Mouse (Mus musculus) heart, adult 18-20 months (tissue): Measurements from ENCODE around the gene Fam162a. TPM values are rescaled to one million over a fixed set of nuclear protein-coding genes. Genes with fewer than 3 reads are reported as not detected.
A peak's percentile ranks its signal among the peaks of the same experiment; 100 is the strongest.
"Not testable (repeated sequence)": the region's sequence is repeated elsewhere in the genome, so short reads cannot be mapped to it uniquely, and the experiment has no call there.

ENCODE experiments used
- DNase-seq, 2 experiments: peaks; one replicate each; pipeline ENCODE4 v3.0.0; 2021 to 2022; ENCODE audit warnings: mixed read lengths in 1 of 2
- total RNA-seq, 2 experiments: library from RNA; stranded (reverse); gene quantifications; 2 replicates each; pipeline ENCODE4 v1.2.3; 2021

The Fam162a gene
- total RNA-seq, 2 experiments from 2014 or later: 252 to 253 TPM

GRCm38 (mm10) chr16:36062534-36062933, 8.9 kb downstream of the Fam162a start:
- not testable (repeated sequence) for DNase-seq

DNA sequence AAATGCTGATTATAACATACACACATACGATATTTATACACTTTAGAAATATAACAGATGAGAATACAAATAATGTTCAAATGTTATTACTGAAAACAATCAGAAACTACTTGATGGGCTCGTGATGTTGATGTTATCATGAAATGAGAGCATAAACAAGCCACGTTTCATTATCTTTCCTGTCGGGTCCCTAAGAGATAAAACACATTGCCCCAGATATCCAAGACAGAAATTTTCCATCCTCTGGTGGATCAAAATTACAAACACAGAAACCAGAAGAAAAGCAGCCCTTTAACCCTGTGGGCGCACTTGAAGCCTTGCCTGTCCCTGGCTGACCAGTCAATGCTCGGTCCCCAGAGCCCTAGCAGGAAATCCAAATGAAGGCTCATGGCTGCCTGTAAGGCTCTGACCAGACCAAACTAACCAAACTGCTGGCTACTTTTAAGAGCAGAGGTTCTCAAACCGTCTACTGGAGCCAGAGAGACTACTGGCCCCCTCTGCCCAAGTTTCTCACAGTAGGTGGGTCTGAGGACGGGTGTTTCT, 13.4 kb downstream of the Fam162a start:
- DNase-seq: peak in 1 of 2 experiments; percentile 57

DNA sequence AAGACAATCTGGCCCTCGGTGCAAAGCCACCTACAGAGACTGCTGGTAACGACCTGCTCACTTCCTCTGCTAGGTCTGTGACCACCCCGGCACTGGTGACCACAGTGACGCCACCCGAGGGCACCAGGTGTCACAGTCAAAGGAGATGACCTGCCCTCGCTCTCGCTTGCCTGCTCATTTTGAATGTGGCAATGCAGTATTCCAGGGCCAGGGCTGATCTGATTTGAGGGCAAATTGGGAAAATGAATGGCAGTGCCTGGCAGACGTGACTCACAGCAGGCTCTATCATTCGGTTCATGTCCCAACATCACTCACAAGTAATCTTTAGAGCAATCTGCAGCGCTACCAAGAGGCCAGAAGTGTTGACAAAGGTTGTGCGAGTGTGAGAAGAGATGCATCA, 15.0 kb downstream of the Fam162a start:
- no peak for DNase-seq

- no peak for DNase-seq
Measured at GRCm38 (mm10) chr16:36054920-36055319, 16.5 kb downstream of the Fam162a start.

DNA sequence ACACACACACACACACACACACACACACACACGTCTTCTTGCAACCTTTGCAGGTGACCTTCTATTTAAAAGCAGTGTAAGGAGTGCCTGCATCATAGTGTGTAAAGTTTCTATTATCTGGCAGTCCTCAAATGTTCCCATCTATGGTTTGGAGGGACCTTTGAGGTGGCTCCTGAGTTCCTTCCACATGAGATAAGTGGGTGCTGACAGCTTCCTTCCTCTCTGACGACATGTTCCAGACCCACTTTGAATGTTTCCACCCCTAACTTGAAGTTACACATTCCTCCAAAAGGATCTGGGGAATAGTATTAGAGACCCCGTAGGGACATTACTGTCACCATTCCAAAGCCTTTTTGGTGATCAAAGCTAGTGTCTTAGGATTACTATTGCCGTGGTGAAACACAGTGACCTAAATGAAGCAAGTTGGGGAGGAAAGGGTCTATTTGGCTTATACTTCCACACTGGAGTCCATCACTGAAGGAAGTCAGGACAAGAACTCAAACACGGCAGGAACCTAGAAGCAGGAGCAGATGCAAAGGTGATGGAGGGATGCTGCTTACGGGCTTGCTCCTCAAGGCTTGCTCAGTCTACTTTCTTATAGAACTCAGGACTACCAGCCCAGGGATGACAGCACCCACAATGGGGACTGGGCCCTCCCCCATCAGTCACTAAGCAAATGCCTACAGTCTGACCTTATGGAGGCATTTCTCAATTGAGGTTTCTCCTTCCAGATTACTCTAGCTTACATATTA, 17.7 kb downstream of the Fam162a start:
- DNase-seq: peak; percentile 50 to 72

DNA sequence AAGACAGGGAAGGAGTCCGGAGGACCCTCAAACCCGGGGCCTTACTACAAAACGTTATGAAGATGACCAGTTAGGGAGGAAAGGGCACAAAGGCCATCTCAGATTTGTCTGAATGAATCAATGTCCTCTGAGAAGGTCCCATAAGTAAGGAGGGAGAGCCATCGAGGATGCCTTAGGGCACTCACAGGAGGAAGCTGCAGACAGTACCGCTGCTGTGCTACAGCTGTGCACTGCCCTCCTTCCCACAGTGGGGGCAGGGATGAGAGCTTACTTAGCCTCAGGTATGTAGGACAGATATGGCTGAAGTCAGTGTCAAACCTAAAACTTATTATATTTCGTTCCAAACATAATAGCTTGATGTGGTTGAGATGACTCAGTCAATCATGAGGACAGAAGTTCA, 19.9 kb downstream of the Fam162a start:
- DNase-seq: no peak

- DNase-seq: no peak
Measured at GRCm38 (mm10) chr16:36047538-36047937, 23.9 kb downstream of the Fam162a start.

DNA sequence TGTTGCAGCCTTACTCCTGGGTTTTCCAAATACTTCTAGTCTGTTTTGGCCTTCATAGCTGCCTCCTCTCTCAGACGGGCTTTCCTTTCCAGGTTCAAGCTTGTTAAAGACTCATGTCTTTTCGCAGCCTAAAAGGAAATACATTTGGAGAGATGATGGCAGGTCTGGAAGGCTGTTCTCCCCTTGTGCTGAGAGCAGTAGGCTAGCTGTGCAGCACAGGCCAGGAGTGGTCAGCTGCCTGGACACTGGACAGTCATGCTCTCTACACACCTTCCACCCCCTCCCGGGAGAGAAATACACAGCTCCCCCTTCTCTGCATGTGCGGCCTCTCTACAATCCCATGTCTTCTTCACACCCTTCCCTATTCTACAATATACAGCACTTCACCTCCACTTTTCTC, 27.4 kb downstream of the Fam162a start:
- no peak for DNase-seq

- DNase-seq: no peak
Measured at GRCm38 (mm10) chr16:36043073-36043472, 28.3 kb downstream of the Fam162a start.

- DNase-seq: no peak
Measured at GRCm38 (mm10) chr16:36041625-36042020, 29.8 kb downstream of the Fam162a start.

DNA sequence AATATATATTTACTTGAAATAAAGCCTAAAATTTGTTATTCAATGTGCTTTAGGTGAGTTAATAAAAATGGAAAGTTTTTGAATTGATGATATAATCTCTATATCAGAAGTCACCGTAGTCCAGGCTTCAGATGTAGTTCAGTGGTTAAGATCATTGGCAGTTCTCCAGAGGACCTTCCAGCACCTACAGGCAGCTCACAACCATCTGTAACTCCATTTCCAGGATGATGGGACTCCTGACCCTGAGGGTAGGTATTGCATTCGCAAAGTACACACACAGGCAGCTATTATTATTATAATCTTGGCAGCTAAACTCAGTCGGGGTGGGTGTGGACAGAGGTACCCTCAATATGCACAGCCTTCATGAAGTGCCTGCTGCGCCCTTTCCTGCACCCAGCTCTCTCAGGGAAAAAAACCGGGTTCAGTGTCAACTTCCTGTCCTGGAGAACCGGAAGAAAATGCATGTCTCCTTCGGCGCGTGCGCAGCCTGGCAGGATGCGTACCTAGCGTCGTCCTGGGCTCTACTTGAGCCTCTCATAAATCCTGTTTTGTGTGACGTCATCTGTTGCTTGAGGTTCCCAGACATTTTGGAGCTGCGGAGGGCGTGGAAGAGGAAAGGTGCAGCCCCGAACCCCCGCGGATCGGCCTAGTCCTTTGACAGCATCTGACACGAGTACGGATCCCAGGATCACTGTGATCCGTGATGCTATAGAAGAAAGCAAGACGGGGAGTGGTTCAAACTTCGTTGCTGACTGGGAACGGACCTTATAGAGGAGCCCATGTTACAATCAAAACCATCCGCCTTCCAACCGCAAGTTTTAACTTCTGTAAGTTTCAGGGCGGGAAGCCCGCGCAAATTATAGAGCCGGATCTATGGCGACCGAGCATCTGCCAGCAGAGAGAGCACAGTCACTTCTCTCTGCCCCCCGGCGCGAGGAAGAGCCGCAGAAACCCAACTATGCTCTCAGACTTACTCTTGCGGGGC, 30.5 kb downstream of the Fam162a start, which contains the start of gene Wdr5b:
Gene Wdr5b (plus strand): TSS at position 551 of the 985 bp plus-strand sequence.
- DNase-seq: peak; percentile 94 to 97

DNA sequence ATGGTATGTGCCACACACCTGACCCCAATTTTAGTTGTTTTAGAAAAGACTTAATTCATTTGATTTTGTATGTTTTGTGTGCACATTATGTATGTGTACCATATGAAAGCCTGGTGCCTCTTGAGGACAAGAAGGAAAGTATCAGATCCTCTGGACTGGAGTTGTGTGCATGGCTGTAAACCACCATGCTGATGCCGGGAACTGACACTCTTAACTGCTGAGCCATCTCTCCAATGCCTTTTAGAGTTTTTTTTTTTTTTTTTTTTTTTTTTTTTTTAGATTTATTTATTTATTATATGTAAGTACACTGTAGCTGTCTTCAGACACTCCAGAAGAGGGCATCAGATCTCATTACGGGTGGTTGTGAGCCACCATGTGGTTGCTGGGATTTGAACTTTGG, 43.3 kb downstream of the Fam162a start:
- not testable (repeated sequence) for DNase-seq

DNA sequence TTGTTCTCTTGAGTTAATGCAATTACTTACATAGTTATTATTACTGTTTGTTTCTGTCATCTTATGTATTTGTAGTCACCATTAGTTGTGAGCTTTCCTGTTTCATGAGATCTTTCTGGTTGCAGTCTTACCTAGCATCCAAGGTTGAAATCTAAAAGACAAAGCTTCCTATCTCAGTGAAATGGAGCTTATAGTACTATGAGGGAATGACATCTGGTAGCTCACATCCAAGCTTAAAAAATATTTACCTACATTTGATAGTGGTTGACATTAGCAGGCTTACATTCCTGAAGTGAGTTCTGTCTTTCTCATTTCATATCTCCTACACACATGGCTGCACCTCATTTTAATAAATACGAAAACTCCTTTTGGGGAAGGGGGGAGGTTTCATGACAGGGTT, 55.1 kb downstream of the Fam162a start:
- no peak for DNase-seq

DNA sequence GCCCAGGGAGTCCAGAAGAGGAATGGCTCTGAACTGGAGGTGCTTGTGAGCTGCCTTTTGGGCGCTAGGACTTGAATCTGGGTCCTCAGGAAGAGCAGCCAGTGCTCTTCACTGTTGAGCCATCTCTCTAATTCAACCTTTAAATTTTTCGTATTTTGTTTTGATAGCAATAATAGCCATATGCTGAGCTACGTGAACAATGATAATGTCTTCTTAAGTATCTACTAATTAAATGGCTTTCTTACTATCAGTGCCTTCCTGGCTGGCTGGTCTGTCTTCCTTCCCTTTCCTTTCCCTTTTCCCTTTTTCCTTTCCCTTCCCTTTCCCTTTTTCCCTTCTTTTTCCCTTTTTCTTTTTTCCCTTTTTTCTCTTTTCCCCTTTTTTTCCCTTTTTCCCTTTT, 63.0 kb downstream of the Fam162a start:
- no peak for DNase-seq

- DNase-seq: not testable (repeated sequence)
Measured at GRCm38 (mm10) chr16:35998852-35999251, 72.5 kb downstream of the Fam162a start.

Other genes with a start within 250 kb of the Fam162a start
- gene Parp14, start 200.1 kb downstream of the Fam162a start, total RNA-seq: 10 to 100 TPM; 12.2 to 12.9 TPM
- gene Parp9, start 133.1 kb downstream of the Fam162a start, total RNA-seq: 10 to 100 TPM in 1 of 2 experiments, 1 to 10 TPM in 1; 9.5 to 10.2 TPM
- 10 to 100 TPM; 10.9 to 11.3 TPM for gene Dtx3l, start 132.4 kb downstream of the Fam162a start, total RNA-seq
- 100 to 1,000 TPM; 121 to 132 TPM for gene Kpna1, start 92.8 kb downstream of the Fam162a start, total RNA-seq
- 1 to 10 TPM; 2.6 to 3.0 TPM for gene Wdr5b, start 30.4 kb downstream of the Fam162a start, total RNA-seq
- 10 to 100 TPM; 30.3 to 36.8 TPM for gene Ccdc58, start 91 bp upstream of the Fam162a start, total RNA-seq
- gene Csta1, start 59.6 kb upstream of the Fam162a start, total RNA-seq: not detected
- gene Stfa2l1, start 85.2 kb upstream of the Fam162a start, total RNA-seq: not detected
- not detected for gene Gm5483, start 112.6 kb upstream of the Fam162a start, total RNA-seq
- not detected for gene Gm5416, start 138.8 kb upstream of the Fam162a start, total RNA-seq
- not detected for gene 2010005H15Rik, start 149.9 kb upstream of the Fam162a start, total RNA-seq
- not detected for gene Stfa1, start 205.4 kb upstream of the Fam162a start, total RNA-seq